Mouse (Mus musculus): ENCODE measurements at regions not wholly inside any gene's neighbourhood (a gene's known extent, or its start where the extent isn't known, plus 50 kb on each side); places are given as distances from the start of the nearest gene placed in this dataset.

DNA sequence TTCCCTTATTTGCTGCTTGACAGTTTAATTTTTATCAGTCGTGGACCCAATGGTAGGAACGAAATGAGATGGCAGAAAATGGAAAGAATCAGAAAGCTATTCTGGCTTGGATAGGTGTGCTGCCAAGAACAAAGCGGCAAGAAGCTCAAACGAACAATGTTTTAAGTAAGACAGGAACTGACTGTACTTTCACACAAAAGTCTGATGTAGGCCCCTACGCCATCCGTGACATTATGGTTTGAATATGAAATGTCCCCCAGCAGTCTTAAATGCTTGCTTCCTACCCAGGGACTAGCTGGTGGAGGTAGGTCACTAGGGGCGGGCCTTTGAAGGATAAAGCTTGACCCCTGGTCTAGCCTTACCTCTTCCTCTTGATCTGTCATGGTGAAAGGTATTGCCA is 90.5 kb upstream of the Barx2 start:
- H3K4me1 ChIP-seq (ENCODE audit: insufficient read depth, low read length) = no peaks in the 10 kb centered on the region
- no peaks in the 10 kb centered on the region for H3K36me3 ChIP-seq (ENCODE audit: insufficient read depth, low read length)
- 91% methylated on average over 7 of the region's 7 CpGs for WGBS
- H3K9me3 ChIP-seq (ENCODE audit: low read length) = no peaks in the 10 kb centered on the region
- no peak overlapping the region for H3K27ac ChIP-seq
- no peak for TF ChIP-seq CTCF (IDR thresholded peaks at IDR 0.05; ENCODE audit: low read depth)
- no peak for DNase-seq (ENCODE audit: low spot score)
- no peaks in the 10 kb centered on the region for H3K27me3 ChIP-seq (ENCODE audit: insufficient read depth, low read length)
- H3K4me3 ChIP-seq (ENCODE audit: low read length) = no peak overlapping the region
- no peak for ATAC-seq
- H3K4me2 ChIP-seq (ENCODE audit: low read depth, low read length) = no peak overlapping the region
- no peak overlapping the region for H3K9ac ChIP-seq (replicated peaks; ENCODE audit: low read length)

DNA sequence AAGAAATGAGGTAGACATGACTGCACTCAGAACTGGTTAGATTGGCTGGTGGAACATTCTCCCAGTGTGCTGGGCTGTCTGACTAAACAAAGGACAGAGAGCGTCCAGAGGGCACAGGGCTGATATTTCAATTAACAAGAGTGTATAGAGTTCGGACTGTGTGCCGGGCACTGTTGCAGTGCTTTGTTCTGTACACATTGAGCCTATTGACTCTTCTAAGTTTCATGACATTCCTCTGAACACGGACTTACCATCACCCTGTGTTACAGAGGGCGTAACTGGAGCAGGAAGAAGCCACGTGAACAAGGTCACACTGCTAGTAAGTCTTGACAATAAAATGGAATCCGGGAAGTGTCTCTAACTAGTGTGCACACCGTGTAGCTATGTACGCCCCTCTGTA is 92.1 kb upstream of the Barx2 start:
- TF ChIP-seq CTCF (IDR thresholded peaks at IDR 0.05; ENCODE audit: low read depth) = no peak
- H3K4me1 ChIP-seq (ENCODE audit: insufficient read depth, low read length) = no peaks in the 10 kb centered on the region
- no peak for DNase-seq (ENCODE audit: low spot score)
- H3K27me3 ChIP-seq (ENCODE audit: insufficient read depth, low read length) = no peaks in the 10 kb centered on the region
- H3K27ac ChIP-seq = no peak overlapping the region
- ATAC-seq = 0 out of 2 replicates have a peak, but pooled peaks have one; percentile 12
- H3K9me3 ChIP-seq (ENCODE audit: low read length) = no peaks in the 10 kb centered on the region
- H3K4me2 ChIP-seq (ENCODE audit: low read depth, low read length) = no peak overlapping the region
- no peak overlapping the region for H3K9ac ChIP-seq (replicated peaks; ENCODE audit: low read length)
- no peak overlapping the region for H3K4me3 ChIP-seq (ENCODE audit: low read length)
- no peaks in the 10 kb centered on the region for H3K36me3 ChIP-seq (ENCODE audit: insufficient read depth, low read length)
- 58% methylated on average over 9 of the region's 9 CpGs for WGBS

DNA sequence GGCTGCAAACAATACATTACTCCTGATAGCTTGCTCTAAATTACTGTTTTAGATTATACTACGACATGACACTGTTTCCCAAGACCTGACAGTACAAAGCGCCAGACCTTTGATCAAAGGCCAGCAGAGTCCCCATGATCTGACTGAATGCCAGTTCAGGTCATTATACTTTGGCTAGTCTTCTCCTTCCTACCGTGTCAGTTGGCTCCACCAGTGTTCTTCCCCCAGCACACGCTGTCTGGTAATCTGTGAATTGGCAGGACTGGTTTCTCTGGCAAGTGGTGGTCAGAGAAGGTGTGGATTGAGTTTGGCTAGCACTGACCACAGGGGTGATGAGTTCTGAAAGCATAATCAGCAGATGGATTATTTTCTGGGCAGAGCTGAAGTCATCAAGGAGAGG is 93.1 kb upstream of the Barx2 start:
- H3K27me3 ChIP-seq (ENCODE audit: insufficient read depth, low read length) = no peaks in the 10 kb centered on the region
- H3K4me3 ChIP-seq (ENCODE audit: low read length) = no peak overlapping the region
- no peak for TF ChIP-seq CTCF (IDR thresholded peaks at IDR 0.05; ENCODE audit: low read depth)
- ATAC-seq = peak; percentile 55
- H3K4me1 ChIP-seq (ENCODE audit: insufficient read depth, low read length) = 0 out of 2 replicates have a peak, but pooled peaks cover 4% of the 10 kb centered on the region
- WGBS = 38% methylated on average over 4 of the region's 4 CpGs
- H3K36me3 ChIP-seq (ENCODE audit: insufficient read depth, low read length) = no peaks in the 10 kb centered on the region
- H3K27ac ChIP-seq = no peak overlapping the region
- no peak overlapping the region for H3K4me2 ChIP-seq (ENCODE audit: low read depth, low read length)
- H3K9ac ChIP-seq (replicated peaks; ENCODE audit: low read length) = no peak overlapping the region
- DNase-seq (ENCODE audit: low spot score) = peak; percentile 67
- H3K9me3 ChIP-seq (ENCODE audit: low read length) = no peaks in the 10 kb centered on the region

DNA sequence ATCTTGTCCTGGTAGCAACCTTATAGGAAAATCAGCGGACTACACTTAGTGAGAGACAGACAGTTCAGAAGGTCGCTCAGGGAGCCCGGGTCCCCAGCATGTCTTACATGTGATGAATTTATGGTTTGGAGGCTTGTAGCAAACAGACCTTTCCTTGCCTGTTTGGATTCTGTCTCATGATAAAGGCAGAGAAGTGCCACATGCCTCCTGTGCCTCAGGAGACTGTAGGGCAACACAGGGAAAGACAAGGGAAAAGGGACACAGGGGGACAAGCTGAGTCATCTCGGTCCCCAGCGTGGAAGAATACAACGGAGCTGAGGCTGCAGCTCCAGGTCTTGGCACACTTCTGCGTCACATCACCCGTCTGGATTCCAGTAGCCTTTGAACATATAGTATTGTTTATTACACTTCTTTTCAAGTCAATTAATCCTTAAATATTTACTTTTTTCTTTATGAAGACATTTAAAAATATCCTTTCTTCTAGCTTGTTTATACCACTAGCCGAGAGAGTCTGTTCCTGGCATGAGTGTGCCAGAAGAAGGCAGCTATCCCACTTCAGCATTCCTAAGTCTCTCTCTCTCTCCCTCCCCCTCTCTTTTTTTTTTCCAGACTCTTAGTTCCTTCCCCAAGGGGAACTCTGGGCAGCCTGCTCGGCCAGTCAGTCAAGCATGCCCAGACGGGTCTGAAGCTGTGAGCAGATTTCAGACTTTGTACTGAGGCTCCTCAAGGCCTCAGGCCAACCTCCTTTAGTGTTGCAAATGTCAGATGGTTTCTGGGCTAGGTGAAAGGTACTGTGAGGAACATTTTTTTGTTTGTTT is 97.9 kb upstream of the Barx2 start:
- Histone ChIP-seq H3K9ac (replicated peaks; ENCODE audit: low read length) (no peak overlapping the region), H3K9me3 (ENCODE audit: low read length) (no peaks in the 10 kb centered on the region), H3K27me3 (ENCODE audit: insufficient read depth, low read length) (no peaks in the 10 kb centered on the region), H3K4me1 (ENCODE audit: insufficient read depth, low read length) (0 out of 2 replicates have a peak, but pooled peaks cover 4% of the 10 kb centered on the region), H3K4me2 (ENCODE audit: low read depth, low read length) (no peak overlapping the region), H3K36me3 (ENCODE audit: insufficient read depth, low read length) (no peaks in the 10 kb centered on the region), H3K27ac (no peak overlapping the region), H3K4me3 (ENCODE audit: low read length) (no peak overlapping the region)
- DNase-seq (ENCODE audit: low spot score) (peak; percentile 50), ATAC-seq (no peak)
- TF ChIP-seq CTCF (IDR thresholded peaks at IDR 0.05; ENCODE audit: low read depth) = no peak
- WGBS = 47% methylated on average over 11 of the region's 11 CpGs

DNA sequence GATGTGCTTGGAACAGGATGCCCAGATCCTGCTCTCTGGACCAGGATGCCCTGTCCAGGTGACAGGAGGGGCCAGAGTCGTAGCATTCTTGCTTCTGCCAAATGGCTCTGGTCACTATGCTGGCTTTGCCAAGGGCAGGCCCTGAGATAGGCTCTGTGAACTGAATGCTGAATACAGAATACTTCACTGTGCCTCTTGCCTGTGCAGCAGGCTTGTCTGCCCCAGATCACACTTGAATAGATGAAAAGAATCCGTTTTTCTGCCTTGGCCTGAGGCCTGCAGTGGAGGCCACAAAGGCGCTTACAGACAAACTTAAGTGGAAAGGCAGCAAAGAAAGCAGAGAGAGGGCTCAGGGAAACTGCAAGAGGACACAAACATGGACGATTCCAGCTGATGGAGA is 99.7 kb upstream of the Arhgap32 start:
- H3K27ac ChIP-seq = peak overlapping the region; percentile 75
- H3K27me3 ChIP-seq (ENCODE audit: insufficient read depth, low read length) = no peaks in the 10 kb centered on the region
- no peaks in the 10 kb centered on the region for H3K9me3 ChIP-seq (ENCODE audit: low read length)
- peak overlapping the region; percentile 9 for H3K4me3 ChIP-seq (ENCODE audit: low read length)
- H3K36me3 ChIP-seq (ENCODE audit: insufficient read depth, low read length) = no peaks in the 10 kb centered on the region
- no peak for TF ChIP-seq CTCF (IDR thresholded peaks at IDR 0.05; ENCODE audit: low read depth)
- DNase-seq (ENCODE audit: low spot score) (peak; percentile 75), ATAC-seq (peak; percentile 89)
- H3K4me2 ChIP-seq (ENCODE audit: low read depth, low read length) = peak overlapping the region; percentile 46
- WGBS = 43% methylated on average over 4 of the region's 4 CpGs
- H3K4me1 ChIP-seq (ENCODE audit: insufficient read depth, low read length) = no peaks in the 10 kb centered on the region
- H3K9ac ChIP-seq (replicated peaks; ENCODE audit: low read length) = peak overlapping the region; percentile 18; the same call in 1 of the 2 replicates

DNA sequence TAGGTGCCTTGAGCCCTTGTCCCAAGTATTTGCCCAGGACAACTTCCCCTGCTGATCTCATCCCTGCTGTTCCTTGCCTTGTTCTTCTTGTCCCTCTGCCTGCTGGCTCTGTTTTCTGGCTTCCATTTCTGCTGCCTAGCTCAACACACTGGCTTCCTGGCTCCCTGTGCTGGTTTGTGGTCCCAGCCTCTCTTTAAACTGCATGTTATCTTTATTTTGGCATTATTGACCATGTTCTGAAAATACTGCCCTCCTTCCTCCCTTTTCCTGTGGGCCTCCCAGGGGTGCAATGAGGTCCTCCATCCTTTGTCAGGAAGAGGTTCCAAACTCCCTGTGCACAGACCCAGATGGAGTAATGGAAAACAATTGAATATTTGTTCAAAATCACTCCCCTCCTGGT is 97.9 kb upstream of the Arhgap32 start:
- Histone ChIP-seq H3K4me3 (ENCODE audit: low read length) (no peak overlapping the region), H3K4me1 (ENCODE audit: insufficient read depth, low read length) (no peaks in the 10 kb centered on the region), H3K27me3 (ENCODE audit: insufficient read depth, low read length) (no peaks in the 10 kb centered on the region), H3K9ac (replicated peaks; ENCODE audit: low read length) (no peak overlapping the region), H3K4me2 (ENCODE audit: low read depth, low read length) (peak overlapping the region; percentile 46; the same call in 1 of the 2 replicates), H3K36me3 (ENCODE audit: insufficient read depth, low read length) (no peaks in the 10 kb centered on the region), H3K9me3 (ENCODE audit: low read length) (no peaks in the 10 kb centered on the region), H3K27ac (no peak overlapping the region)
- no peak for TF ChIP-seq CTCF (IDR thresholded peaks at IDR 0.05; ENCODE audit: low read depth)
- ATAC-seq (0 out of 2 replicates have a peak, but pooled peaks have one; percentile 9), DNase-seq (ENCODE audit: low spot score) (no peak)

DNA sequence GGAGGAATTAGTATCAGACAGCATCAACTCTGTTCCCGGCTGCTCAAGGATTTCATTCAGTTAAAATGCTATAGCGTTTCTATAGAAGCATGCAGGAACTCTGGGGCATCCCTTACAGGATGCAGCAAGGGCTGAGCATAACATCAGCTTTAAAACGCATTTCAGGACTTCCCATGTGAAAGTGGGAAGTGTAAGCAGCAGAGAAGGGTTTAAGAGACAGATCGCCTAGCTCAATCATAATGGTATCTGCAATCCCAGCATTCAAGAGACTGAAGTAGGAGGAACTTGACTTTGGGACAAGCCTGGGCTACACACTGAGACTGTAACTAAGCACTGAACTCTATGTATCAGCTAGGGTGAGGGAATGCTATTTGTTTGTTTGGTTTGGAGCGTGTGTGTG is 96.2 kb upstream of the Arhgap32 start:
- no peak for ATAC-seq
- WGBS = 75% methylated on average over 5 of the region's 5 CpGs
- no peak for DNase-seq (ENCODE audit: low spot score)
- H3K9me3 ChIP-seq (ENCODE audit: low read length) = no peaks in the 10 kb centered on the region
- no peak overlapping the region for H3K4me2 ChIP-seq (ENCODE audit: low read depth, low read length)
- H3K4me3 ChIP-seq (ENCODE audit: low read length) = no peak overlapping the region
- H3K27ac ChIP-seq = no peak overlapping the region
- H3K36me3 ChIP-seq (ENCODE audit: insufficient read depth, low read length) = no peaks in the 10 kb centered on the region
- H3K27me3 ChIP-seq (ENCODE audit: insufficient read depth, low read length) = no peaks in the 10 kb centered on the region
- H3K9ac ChIP-seq (replicated peaks; ENCODE audit: low read length) = no peak overlapping the region
- no peaks in the 10 kb centered on the region for H3K4me1 ChIP-seq (ENCODE audit: insufficient read depth, low read length)
- no peak for TF ChIP-seq CTCF (IDR thresholded peaks at IDR 0.05; ENCODE audit: low read depth)
